Mouse (Mus musculus) bone marrow macrophage, adult 2 months (primary cell): Measurements from ENCODE around the gene Bcl11b.

Source experiments
- CTCF ChIP-seq: IDR thresholded peaks from 2 replicates; pipeline ENCODE4 v1.5.1; 2012; ENCODE audit warnings: low read depth, mild to moderate bottlenecking, low read length, moderate library complexity
- POLR2A ChIP-seq: IDR thresholded peaks from 2 replicates; pipeline ENCODE4 v1.6.1; 2012; ENCODE audit warnings: mild to moderate bottlenecking, low read depth, low read length, borderline replicate concordance

DNA sequence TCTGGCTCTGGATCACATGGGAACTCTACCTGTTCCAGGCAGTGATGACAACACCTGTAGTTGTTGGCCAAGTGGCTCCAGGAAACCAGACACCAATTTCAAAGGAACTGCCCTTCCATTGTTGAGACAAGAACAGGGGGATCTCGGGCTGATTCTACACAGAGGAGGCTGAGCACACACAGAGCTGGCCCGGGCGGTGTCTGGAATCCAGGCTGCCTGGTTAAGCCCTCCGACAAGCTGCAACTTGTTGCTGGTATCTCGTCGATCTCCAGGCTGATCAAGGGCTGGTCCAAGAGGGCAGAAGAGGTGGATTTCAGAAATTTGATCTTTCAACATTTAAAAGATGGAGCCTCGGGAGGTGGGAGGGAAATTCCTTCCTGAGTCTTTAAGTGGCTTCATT, 47.6 kb upstream of the Bcl11b start:
- TF ChIP-seq CTCF (no peak), POLR2A (no peak)
